Mouse (Mus musculus) hindbrain, embryonic 14.5 days (tissue): ENCODE measurements at regions not wholly inside any gene's neighbourhood (a gene's known extent, or its start where the extent isn't known, plus 50 kb on each side); places are given as distances from the start of the nearest gene placed in this dataset.

ENCODE experiments used
- ATAC-seq: fragments of 200-750 bp; cut with Nextera tagmentation; 2 replicates; pipeline ENCODE4 v1.8.0; 2017; ENCODE audit warnings: moderate number of reproducible peaks, mild to moderate bottlenecking, moderate TSS enrichment, moderate library complexity; ENCODE audit not compliant: low FRiP score
- DNase-seq: peaks from one replicate; pipeline ENCODE4 v3.0.0-alpha.2; 2015; ENCODE audit warnings: low spot score
- H3K27ac ChIP-seq: fragments of 300-500 bp; sonication (generic); 2 replicates; pipeline ENCODE4 v1.5.1; 2014; ENCODE audit warnings: mild to moderate bottlenecking, moderate library complexity
- H3K27me3 ChIP-seq: fragments of 300-500 bp; sonication (generic); 2 replicates; pipeline ENCODE4 v1.6.1; 2014; ENCODE audit warnings: mild to moderate bottlenecking, low read length, mixed read lengths; ENCODE audit not compliant: control insufficient read depth, insufficient read depth
- H3K36me3 ChIP-seq: fragments of 300-500 bp; sonication (generic); replicated peaks from 2 replicates; pipeline ENCODE4 v1.6.1; 2014; ENCODE audit not compliant: control insufficient read depth, insufficient read depth
- H3K4me1 ChIP-seq: fragments of 300-500 bp; sonication (generic); replicated peaks from 2 replicates; pipeline ENCODE4 v1.6.1; 2014; ENCODE audit warnings: antibody characterized with exemption, low read length, mixed read lengths; ENCODE audit not compliant: control insufficient read depth, insufficient read depth
- H3K4me2 ChIP-seq: fragments of 300-500 bp; sonication (generic); replicated peaks from 2 replicates; pipeline ENCODE4 v1.6.1; 2014; ENCODE audit warnings: mild to moderate bottlenecking, moderate library complexity
- H3K4me3 ChIP-seq: fragments of 300-500 bp; sonication (generic); replicated peaks from 2 replicates; pipeline ENCODE4 v1.5.1; 2014; ENCODE audit warnings: mild to moderate bottlenecking, low read length
- H3K9ac ChIP-seq: fragments of 300-500 bp; sonication (generic); 2 replicates; pipeline ENCODE4 v1.6.1; 2014
- H3K9me3 ChIP-seq: fragments of 300-500 bp; sonication (generic); 2 replicates; pipeline ENCODE4 v1.6.1; 2016; ENCODE audit warnings: low read length; ENCODE audit not compliant: control insufficient read depth
- WGBS: fragments of 180-500 bp; shearing (Covaris S2); extraction: QIAGEN DNeasy Blood & Tissue Kit; methylation state at CpG from one replicate; pipeline ENCODE4 v1.1.7; 2014; 5-methylcytosine and 5-hydroxymethylcytosine counted together

DNA sequence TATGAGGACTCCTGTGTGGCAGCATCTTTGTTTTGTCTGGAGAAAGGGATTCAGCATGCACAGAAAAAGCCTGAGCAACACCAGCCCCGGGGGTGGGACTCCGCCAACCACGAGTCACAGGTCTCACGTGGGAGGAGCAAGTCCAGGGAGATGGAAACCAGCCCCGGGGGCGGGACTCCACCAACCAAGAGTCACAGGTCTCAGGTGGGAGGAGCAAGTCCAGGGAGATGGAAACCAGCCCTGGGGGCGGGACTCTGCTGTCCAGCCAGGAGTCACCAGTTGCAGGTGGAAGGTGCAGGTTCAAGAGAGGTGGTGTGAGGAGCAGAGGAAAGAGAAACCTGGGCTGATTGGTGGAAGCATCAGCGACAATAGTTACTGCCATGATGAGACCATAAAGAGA, 448.9 kb downstream of the Wdr11 start:
- ATAC-seq (no peak), DNase-seq (no peak)
- no peak overlapping the region for H3K4me3 ChIP-seq
- no peak overlapping the region for H3K9ac ChIP-seq
- 77% methylated on average over 8 of the region's 8 CpGs for WGBS
- H3K27ac ChIP-seq, result no peak overlapping the region
- no peak overlapping the region for H3K4me2 ChIP-seq
- H3K36me3 ChIP-seq, result no peaks in the 10 kb centered on the region
- no peaks in the 10 kb centered on the region for H3K9me3 ChIP-seq
- H3K4me1 ChIP-seq, result no peaks in the 10 kb centered on the region
- no peaks in the 10 kb centered on the region for H3K27me3 ChIP-seq

- no peak for DNase-seq
- no peaks in the 10 kb centered on the region for H3K36me3 ChIP-seq
- H3K9ac ChIP-seq, result no peak overlapping the region
- no peaks in the 10 kb centered on the region for H3K27me3 ChIP-seq
- no peaks in the 10 kb centered on the region for H3K9me3 ChIP-seq
- no peak for ATAC-seq
- no peak overlapping the region for H3K4me3 ChIP-seq
- no peaks in the 10 kb centered on the region for H3K4me1 ChIP-seq
- 88% methylated on average over 11 of the region's 11 CpGs for WGBS
- H3K4me2 ChIP-seq, result no peak overlapping the region
- H3K27ac ChIP-seq, result no peak overlapping the region
Observed at GRCm38 (mm10) chr7:130041402-130041965, 449.8 kb downstream of the Wdr11 start.

DNA sequence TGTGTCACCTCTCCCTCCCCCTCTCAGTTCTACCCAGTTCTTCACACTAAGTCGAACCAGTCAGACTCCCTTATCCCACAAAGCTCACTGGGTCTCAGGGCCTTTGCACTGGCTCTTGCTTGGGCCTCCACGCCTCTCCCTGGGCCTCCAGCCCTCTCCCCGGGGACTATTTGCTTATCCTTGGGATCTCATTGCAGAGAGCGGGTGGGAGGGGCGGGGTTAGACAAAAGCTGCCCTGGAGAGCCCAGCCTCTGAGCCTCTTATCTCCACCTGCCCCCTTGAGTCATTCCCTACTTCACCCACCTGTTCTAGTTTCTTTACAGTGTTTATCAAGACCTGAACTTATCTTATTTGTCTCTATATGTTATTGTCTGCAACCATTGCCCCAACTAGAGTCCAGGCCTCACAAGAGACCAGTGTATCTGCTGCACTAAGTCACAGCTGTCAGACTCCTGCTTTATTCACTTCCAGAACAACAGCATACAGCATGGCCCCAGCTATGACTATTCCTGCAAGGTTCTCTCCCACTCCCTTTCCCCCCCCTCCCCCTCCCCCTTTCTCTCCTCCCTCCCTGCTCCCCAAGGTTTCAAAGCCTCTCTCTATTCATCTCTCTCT, 450.7 kb downstream of the Wdr11 start:
- 53% methylated on average over 5 of the region's 5 CpGs for WGBS
- Histone ChIP-seq H3K4me3 (no peak overlapping the region), H3K4me1 (no peaks in the 10 kb centered on the region), H3K9ac (no peak overlapping the region), H3K36me3 (no peaks in the 10 kb centered on the region), H3K27me3 (no peaks in the 10 kb centered on the region), H3K9me3 (no peaks in the 10 kb centered on the region), H3K27ac (no peak overlapping the region), H3K4me2 (no peak overlapping the region)
- DNase-seq (no peak), ATAC-seq (no peak)

- no peak for DNase-seq
- no peak for ATAC-seq
- H3K4me1 ChIP-seq, result no peaks in the 10 kb centered on the region
Observed at GRCm38 (mm10) chr7:130043397-130044234, 452.0 kb downstream of the Wdr11 start.

GRCm38 (mm10) chr7:130044235-130044553, 452.5 kb downstream of the Wdr11 start:
- no peak overlapping the region for H3K4me3 ChIP-seq
- no peaks in the 10 kb centered on the region for H3K36me3 ChIP-seq
- H3K9ac ChIP-seq, result no peak overlapping the region
- no peaks in the 10 kb centered on the region for H3K4me1 ChIP-seq
- WGBS, result 86% methylated on average over 6 of the region's 6 CpGs
- H3K4me2 ChIP-seq, result no peak overlapping the region
- H3K27me3 ChIP-seq, result no peaks in the 10 kb centered on the region
- no peak for ATAC-seq
- no peaks in the 10 kb centered on the region for H3K9me3 ChIP-seq
- H3K27ac ChIP-seq, result no peak overlapping the region
- DNase-seq, result no peak

More at GRCm38 (mm10) chr7:130043397-130044234, 452.0 kb downstream of the Wdr11 start:
- Histone ChIP-seq H3K27me3 (no peaks in the 10 kb centered on the region), H3K9me3 (no peaks in the 10 kb centered on the region), H3K4me2 (no peak overlapping the region), H3K36me3 (no peaks in the 10 kb centered on the region), H3K9ac (no peak overlapping the region), H3K4me3 (no peak overlapping the region), H3K27ac (no peak overlapping the region)
- 58% methylated on average over 21 of the region's 21 CpGs for WGBS

DNA sequence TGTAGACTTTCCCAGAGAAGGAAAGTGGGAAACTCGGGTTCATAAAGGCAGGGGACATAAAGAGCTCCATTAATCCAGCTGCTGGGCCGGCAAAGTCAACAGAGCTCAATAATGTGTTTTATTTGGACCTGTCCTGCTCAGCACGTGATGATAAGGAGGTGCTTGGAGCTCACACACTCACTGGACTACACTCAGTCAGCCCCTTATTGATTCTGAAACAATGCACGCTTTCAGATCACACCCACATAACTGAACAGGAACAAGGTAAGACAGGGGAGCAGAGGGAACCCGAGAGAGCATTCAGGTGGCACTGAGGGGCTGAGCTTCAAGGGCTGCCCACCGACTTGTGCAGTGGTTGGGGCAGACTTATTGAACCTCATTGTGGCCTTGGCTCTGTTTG, 452.9 kb downstream of the Wdr11 start:
- Histone ChIP-seq H3K4me2 (no peak overlapping the region), H3K9ac (no peak overlapping the region), H3K4me3 (no peak overlapping the region), H3K36me3 (no peaks in the 10 kb centered on the region), H3K4me1 (no peaks in the 10 kb centered on the region), H3K9me3 (no peaks in the 10 kb centered on the region), H3K27me3 (no peaks in the 10 kb centered on the region), H3K27ac (no peak overlapping the region)
- 79% methylated on average over 6 of the region's 6 CpGs for WGBS
- no peak for ATAC-seq
- DNase-seq, result no peak

DNA sequence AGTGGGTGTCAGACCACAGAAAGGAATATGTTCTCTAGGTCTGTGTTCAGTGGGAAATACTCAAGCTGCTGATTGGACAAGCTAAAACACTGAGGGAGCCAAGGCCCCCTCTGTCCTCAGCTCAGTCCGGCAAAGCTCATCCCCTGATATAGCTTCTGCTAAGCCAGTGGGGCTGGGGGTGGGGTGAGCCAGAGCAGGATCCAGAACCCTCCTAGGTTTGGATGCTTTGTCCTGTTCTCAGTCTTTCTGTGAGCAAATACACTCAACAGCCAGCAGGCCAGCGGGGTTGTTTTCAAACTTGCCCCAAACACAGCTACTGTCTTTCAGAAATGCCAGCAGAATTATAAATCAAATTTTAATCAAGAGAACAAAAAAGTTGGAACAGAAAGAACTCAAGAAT, 454.4 kb downstream of the Wdr11 start:
- no peak for ATAC-seq
- Histone ChIP-seq H3K27me3 (no peaks in the 10 kb centered on the region), H3K27ac (no peak overlapping the region), H3K4me2 (no peak overlapping the region), H3K4me3 (no peak overlapping the region), H3K4me1 (no peaks in the 10 kb centered on the region), H3K9me3 (no peaks in the 10 kb centered on the region), H3K9ac (no peak overlapping the region), H3K36me3 (no peaks in the 10 kb centered on the region)
- no peak for DNase-seq
- 56% methylated on average over 2 of the region's 2 CpGs for whole genome bisulfite sequencing

DNA sequence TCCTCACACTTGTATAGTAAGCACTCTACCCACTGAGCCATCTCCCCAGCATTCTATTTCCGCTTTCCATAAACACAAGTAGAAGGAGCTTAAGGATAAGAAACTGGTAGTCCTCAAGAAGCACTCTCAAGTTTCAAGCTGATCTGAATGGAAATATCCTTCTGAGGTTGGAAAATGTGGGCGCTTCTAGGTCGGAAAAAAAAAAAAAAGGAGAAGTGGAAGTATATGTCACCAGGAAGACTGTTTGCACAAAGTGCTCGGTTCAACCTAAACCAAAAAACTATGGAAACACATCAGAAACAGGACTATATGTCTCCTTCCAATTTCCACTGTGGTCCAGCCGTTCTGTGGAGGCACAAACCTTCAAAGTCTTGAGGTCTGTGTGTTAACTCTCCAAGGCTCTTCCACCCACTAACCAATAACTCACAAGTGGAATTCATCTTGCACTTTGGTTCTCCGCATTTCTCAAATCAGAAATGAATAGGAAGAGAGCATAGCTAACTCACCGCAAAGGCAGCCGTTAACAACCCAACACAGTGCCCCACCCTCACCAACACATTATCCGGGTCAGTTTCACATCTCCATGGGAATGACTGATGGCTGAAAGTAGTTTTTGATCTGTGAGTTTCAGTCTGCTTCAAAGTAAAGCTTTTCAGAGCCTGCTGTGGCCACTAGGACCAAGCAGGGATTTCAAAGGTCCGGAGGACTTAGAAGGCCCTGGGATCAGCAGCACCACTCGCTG, 455.8 kb downstream of the Wdr11 start:
- DNase-seq (no peak), ATAC-seq (no peak)
- Histone ChIP-seq H3K4me2 (no peak overlapping the region), H3K9ac (no peak overlapping the region), H3K27ac (no peak overlapping the region), H3K4me3 (no peak overlapping the region), H3K4me1 (no peaks in the 10 kb centered on the region), H3K9me3 (no peaks in the 10 kb centered on the region), H3K36me3 (no peaks in the 10 kb centered on the region), H3K27me3 (no peaks in the 10 kb centered on the region)
- 40% methylated on average over 11 of the region's 11 CpGs for WGBS

- 13% methylated on average over 6 of the region's 6 CpGs for WGBS
- Histone ChIP-seq H3K4me3 (no peak overlapping the region), H3K36me3 (no peaks in the 10 kb centered on the region), H3K9ac (no peak overlapping the region), H3K27me3 (no peaks in the 10 kb centered on the region), H3K9me3 (no peaks in the 10 kb centered on the region), H3K4me2 (no peak overlapping the region), H3K4me1 (no peaks in the 10 kb centered on the region), H3K27ac (no peak overlapping the region)
- DNase-seq (no peak), ATAC-seq (no peak)
Observed at GRCm38 (mm10) chr7:130048106-130048772, 456.6 kb downstream of the Wdr11 start.
